Mouse (Mus musculus) forebrain, postnatal 0 days (tissue): Measurements from ENCODE around the gene Zfp963. TPM values are rescaled to one million over a fixed set of nuclear protein-coding genes. Genes with fewer than 3 reads are reported as not detected.

Experiments used
- ATAC-seq: fragments of 200-750 bp; cut with Nextera tagmentation; 2 replicates; pipeline ENCODE4 v1.8.0; 2017; ENCODE audit warnings: mild to moderate bottlenecking, moderate library complexity
- DNase-seq: peaks from one replicate; pipeline ENCODE4 v3.0.0-alpha.2; 2015
- H3K27ac ChIP-seq: fragments of 300-500 bp; sonication (generic); 2 replicates; pipeline ENCODE4 v1.5.1; 2014; ENCODE audit warnings: low read depth, mild to moderate bottlenecking, antibody characterized with exemption, low read length, moderate library complexity, mixed read lengths
- H3K27me3 ChIP-seq: fragments of 300-500 bp; sonication (generic); 2 replicates; pipeline ENCODE4 v1.6.1; 2014; ENCODE audit warnings: mild to moderate bottlenecking, low read length, mixed read lengths; ENCODE audit not compliant: insufficient read depth
- H3K36me3 ChIP-seq: fragments of 300-500 bp; sonication (generic); 2 replicates; pipeline ENCODE4 v1.6.1; 2014; ENCODE audit warnings: mild to moderate bottlenecking, moderate library complexity; ENCODE audit not compliant: insufficient read depth
- H3K4me1 ChIP-seq: fragments of 300-500 bp; sonication (generic); 2 replicates; pipeline ENCODE4 v1.6.1; 2014; ENCODE audit warnings: antibody characterized with exemption; ENCODE audit not compliant: insufficient read depth
- H3K4me2 ChIP-seq: fragments of 300-500 bp; sonication (generic); 2 replicates; pipeline ENCODE4 v1.6.1; 2014; ENCODE audit warnings: low read depth, mild to moderate bottlenecking, moderate library complexity
- H3K4me3 ChIP-seq: fragments of 300-500 bp; sonication (generic); 2 replicates; pipeline ENCODE4 v1.5.1; 2014; ENCODE audit warnings: low read depth, low read length, mixed read lengths
- H3K9ac ChIP-seq: fragments of 300-500 bp; sonication (generic); 2 replicates; pipeline ENCODE4 v1.6.1; 2014; ENCODE audit warnings: mild to moderate bottlenecking
- H3K9me3 ChIP-seq: fragments of 300-500 bp; sonication (generic); 2 replicates; pipeline ENCODE4 v1.6.1; 2016; ENCODE audit warnings: low read length
- CTCF ChIP-seq: sonication (generic); IDR thresholded peaks from 2 replicates; pipeline ENCODE4 v1.5.1; 2016; ENCODE audit warnings: antibody characterized with exemption, control low read depth, low read depth
- WGBS: fragments of 180-500 bp; shearing (Covaris S2); extraction: QIAGEN DNeasy Blood & Tissue Kit; methylation state at CpG from one replicate; pipeline ENCODE4 v1.1.7; 2014; 5-methylcytosine and 5-hydroxymethylcytosine counted together
- polyA plus RNA-seq: library from polyadenylated mRNA; unstranded; fragments of >200 nt; fragmentation: Nextera tagmentation; extraction: Ambion mirVana; gene quantifications from 2 replicates; pipeline ENCODE4 v1.2.1, GENCODE M21; 2015
- total RNA-seq: library from RNA; depleted of rRNA; stranded (reverse); fragments of >200 nt; gene quantifications from 2 replicates; pipeline ENCODE4 v1.2.3, GENCODE M21; 2014; rRNA removed

Zfp963 gene
- 5.0 TPM in 2 replicates for total RNA-seq
- 3.7 and 4.5 TPM in 2 replicates for polyA plus RNA-seq

- ATAC-seq (peak; percentile 98), DNase-seq (peak; percentile 96)
- Histone ChIP-seq H3K27me3 (no peaks in the 10 kb centered on the region), H3K4me2 (peak within 1 kb of the TSS; percentile 46), H3K9me3 (no peaks in the 10 kb centered on the region), H3K9ac (peak within 1 kb of the TSS; percentile 86), H3K4me1 (peaks cover 9% of the 10 kb centered on the region; the same call in 1 of the 2 replicates), H3K36me3 (no peaks in the 10 kb centered on the region; the same call in 1 of the 2 replicates), H3K4me3 (peak within 1 kb of the TSS; percentile 59), H3K27ac (peak within 1 kb of the TSS; percentile 98)
- 4% methylated on average over 48 of the region's 48 CpGs for WGBS
- TF ChIP-seq CTCF = no peak
Measured at GRCm38 (mm10) chr8:69749544-69750454, at the start of gene Zfp963. Gene Zfp963, minus strand, starts transcription at chr8:69749970.

- H3K4me1 ChIP-seq = no peaks in the 10 kb centered on the region
- no peak for DNase-seq
- ATAC-seq = no peak
- WGBS = 94% methylated on average over 8 of the region's 8 CpGs
- no peaks in the 10 kb centered on the region for H3K9me3 ChIP-seq
- no peak overlapping the region for H3K4me2 ChIP-seq
- H3K27me3 ChIP-seq = no peaks in the 10 kb centered on the region
- H3K9ac ChIP-seq = no peak overlapping the region
- H3K4me3 ChIP-seq = no peak overlapping the region
- no peak for TF ChIP-seq CTCF
- H3K36me3 ChIP-seq = peaks cover 97% of the 10 kb centered on the region
- H3K27ac ChIP-seq = no peak overlapping the region
Measured at GRCm38 (mm10) chr8:69799261-69799660, 49.5 kb upstream of the Zfp963 start.

DNA sequence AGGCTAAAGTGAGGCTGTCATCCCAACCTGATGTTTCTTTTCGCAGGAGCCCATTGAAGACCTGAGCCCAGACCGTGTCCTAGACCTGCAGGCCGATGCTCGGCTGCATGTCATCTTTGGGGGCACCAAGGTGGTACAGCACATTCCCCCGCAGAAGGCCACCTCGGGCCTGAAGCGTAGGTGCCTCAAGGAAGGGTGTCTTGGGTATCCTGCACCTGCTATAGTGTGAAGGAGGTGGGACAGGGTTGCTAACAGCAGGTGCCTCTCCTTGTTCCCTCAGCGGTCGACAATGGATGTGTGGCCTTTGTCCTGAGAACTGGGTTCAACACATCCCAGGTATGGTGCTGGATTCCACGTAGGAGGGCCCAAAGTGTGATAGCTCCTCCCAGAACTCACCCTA is 47.9 kb upstream of the Zfp963 start:
- H3K36me3 ChIP-seq = peaks cover 88% of the 10 kb centered on the region
- DNase-seq (no peak), ATAC-seq (no peak)
- 97% methylated on average over 10 of the region's 10 CpGs for WGBS
- H3K4me1 ChIP-seq = no peaks in the 10 kb centered on the region
- H3K4me3 ChIP-seq = no peak overlapping the region
- H3K4me2 ChIP-seq = no peak overlapping the region
- H3K9ac ChIP-seq = no peak overlapping the region
- H3K27me3 ChIP-seq = no peaks in the 10 kb centered on the region
- no peaks in the 10 kb centered on the region for H3K9me3 ChIP-seq
- no peak overlapping the region for H3K27ac ChIP-seq
- TF ChIP-seq CTCF = no peak

DNA sequence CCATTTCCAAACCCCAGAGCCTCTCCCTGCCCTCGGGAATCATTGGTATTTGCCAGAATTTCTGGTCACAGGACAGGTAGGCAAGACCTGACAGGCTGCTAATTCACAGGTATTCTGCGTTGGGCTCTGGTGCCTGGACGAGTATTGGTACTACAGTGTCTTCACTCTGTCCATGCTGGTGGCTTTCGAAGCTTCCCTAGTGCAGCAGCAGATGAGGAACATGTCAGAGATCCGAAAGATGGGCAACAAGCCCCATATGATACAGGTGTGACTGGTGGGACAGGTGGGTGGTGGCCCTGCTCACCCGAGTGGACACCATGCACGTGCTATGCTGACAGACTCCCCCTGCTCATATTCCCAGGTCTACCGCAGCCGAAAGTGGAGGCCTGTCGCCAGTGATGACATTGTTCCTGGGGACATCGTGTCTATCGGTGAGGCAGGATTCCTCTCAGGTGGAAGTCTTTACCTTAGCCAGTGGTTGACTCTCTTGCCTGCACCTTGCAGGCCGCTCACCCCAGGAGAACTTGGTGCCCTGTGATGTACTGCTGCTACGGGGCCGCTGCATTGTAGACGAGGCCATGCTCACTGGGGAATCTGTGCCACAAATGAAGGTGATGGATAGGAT is 47.1 kb upstream of the Zfp963 start:
- H3K9ac ChIP-seq = no peak overlapping the region
- H3K27me3 ChIP-seq = no peaks in the 10 kb centered on the region
- DNase-seq (no peak), ATAC-seq (no peak)
- H3K9me3 ChIP-seq = no peaks in the 10 kb centered on the region
- H3K4me2 ChIP-seq = no peak overlapping the region
- TF ChIP-seq CTCF = no peak
- H3K4me1 ChIP-seq = peaks cover 8% of the 10 kb centered on the region; the same call in 1 of the 2 replicates
- H3K4me3 ChIP-seq = no peak overlapping the region
- H3K36me3 ChIP-seq = peaks cover 80% of the 10 kb centered on the region
- WGBS = 95% methylated on average over 16 of the region's 16 CpGs
- no peak overlapping the region for H3K27ac ChIP-seq

- H3K27ac ChIP-seq = no peak overlapping the region
- no peak overlapping the region for H3K9ac ChIP-seq
- no peak overlapping the region for H3K4me2 ChIP-seq
- WGBS = 93% methylated on average over 6 of the region's 6 CpGs
- H3K27me3 ChIP-seq = no peaks in the 10 kb centered on the region
- no peaks in the 10 kb centered on the region for H3K9me3 ChIP-seq
- H3K4me3 ChIP-seq = no peak overlapping the region
- no peak for DNase-seq
- ATAC-seq = no peak
- no peak for TF ChIP-seq CTCF
- H3K36me3 ChIP-seq = peaks cover 64% of the 10 kb centered on the region
- H3K4me1 ChIP-seq = peaks cover 11% of the 10 kb centered on the region; the same call in 1 of the 2 replicates
Measured at GRCm38 (mm10) chr8:69794901-69795300, 45.1 kb upstream of the Zfp963 start.

DNA sequence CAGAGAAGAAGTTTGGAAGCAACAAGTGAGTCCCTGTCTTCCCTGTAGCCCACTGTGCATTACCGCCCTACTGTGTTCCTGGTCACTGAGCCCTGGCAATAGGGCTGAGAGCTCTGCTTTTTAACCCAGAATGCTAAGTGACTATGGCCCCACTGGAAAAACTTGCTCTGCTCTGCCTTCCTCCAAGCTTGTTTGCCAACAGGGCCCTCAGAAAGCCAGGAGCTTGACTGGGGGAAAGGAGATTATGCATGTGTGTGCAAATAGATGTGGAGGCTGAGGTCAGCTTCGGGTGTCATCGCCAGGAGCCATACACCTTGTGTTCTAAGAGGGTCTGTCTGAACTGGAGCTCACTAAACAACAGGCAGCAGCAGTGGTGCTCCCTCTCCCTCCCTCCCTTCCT is 44.3 kb upstream of the Zfp963 start:
- TF ChIP-seq CTCF = no peak
- no peak overlapping the region for H3K9ac ChIP-seq
- H3K27ac ChIP-seq = no peak overlapping the region
- H3K4me1 ChIP-seq = peaks cover 11% of the 10 kb centered on the region; the same call in 1 of the 2 replicates
- H3K27me3 ChIP-seq = no peaks in the 10 kb centered on the region
- WGBS = 94% methylated on average over 3 of the region's 3 CpGs
- no peak overlapping the region for H3K4me3 ChIP-seq
- no peak for DNase-seq
- H3K4me2 ChIP-seq = no peak overlapping the region
- no peak for ATAC-seq
- H3K9me3 ChIP-seq = no peaks in the 10 kb centered on the region
- H3K36me3 ChIP-seq = peaks cover 56% of the 10 kb centered on the region

DNA sequence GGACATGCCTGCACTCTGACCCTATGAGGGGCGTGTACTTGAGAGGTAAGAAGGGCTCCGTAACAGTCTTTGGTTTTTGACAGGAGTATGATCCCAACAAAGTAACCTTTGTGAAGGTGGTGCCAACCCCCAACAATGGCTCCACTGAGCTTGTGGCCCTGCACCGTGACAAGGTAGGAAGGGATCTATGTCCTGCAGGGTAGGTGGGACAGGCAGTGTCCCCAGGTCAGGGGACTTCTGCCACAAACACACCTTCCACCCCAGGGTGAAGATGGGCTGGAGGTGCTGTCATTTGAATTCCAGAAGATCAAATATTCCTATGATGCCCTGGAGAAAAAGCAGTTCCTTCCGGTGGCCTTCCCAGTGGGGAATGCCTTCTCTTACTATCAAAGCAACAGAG is 43.9 kb upstream of the Zfp963 start:
- TF ChIP-seq CTCF = no peak
- Histone ChIP-seq H3K27ac (no peak overlapping the region), H3K4me1 (peaks cover 11% of the 10 kb centered on the region; the same call in 1 of the 2 replicates), H3K36me3 (peaks cover 52% of the 10 kb centered on the region), H3K9ac (no peak overlapping the region), H3K4me2 (no peak overlapping the region), H3K4me3 (no peak overlapping the region), H3K27me3 (no peaks in the 10 kb centered on the region), H3K9me3 (no peaks in the 10 kb centered on the region)
- no peak for ATAC-seq
- WGBS = 90% methylated on average over 4 of the region's 4 CpGs
- no peak for DNase-seq
